Mouse (Mus musculus): ENCODE measurements at regions not wholly inside any gene's neighbourhood (a gene's known extent, or its start where the extent isn't known, plus 50 kb on each side); places are given as distances from the start of the nearest gene placed in this dataset.

DNA sequence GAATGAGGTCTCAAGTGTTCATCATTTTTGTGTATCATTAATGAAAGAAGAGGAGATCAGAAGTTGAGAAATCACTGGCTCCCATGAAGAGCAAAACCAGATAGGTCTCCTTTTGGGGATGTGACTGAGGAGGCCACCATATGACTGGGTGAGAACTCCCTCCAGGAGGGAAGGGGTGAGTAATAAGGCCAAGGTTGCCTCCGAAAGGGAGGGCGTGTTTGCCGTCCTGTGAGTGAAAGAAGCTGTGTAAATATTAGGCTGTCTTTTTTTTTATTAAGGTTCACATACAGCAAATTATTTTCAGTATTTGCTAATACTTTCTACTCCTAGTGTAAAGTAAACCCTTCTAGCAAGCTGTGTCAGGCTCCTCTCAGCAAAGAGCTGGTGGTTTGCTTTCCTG lies 116.7 kb upstream of the Pik3r1 start:
- no peak for DNase-seq

- DNase-seq = no peak
Measured at GRCm38 (mm10) chr13:101891473-101891872, 123.5 kb upstream of the Pik3r1 start.

GRCm38 (mm10) chr13:101893035-101893600 lies 125.1 kb upstream of the Pik3r1 start:
- DNase-seq = no peak

DNA sequence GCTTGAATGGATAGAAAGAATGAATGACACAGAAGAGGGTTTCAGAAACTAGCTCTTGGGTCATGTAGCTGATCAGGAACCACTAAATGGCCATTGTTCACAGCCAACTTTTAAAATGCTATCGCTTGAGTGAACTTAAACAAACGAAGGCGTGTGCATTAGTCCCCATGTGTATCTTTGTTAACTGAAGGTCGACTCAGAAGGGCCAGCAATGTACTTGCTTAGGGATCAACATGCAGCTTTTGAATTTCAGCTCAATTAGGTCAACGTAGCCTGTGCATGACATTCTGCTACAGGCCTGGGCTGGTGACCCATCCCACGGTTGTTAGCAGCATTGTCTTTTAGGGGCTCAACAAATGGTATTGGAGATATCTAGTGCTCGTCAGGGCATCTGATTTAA lies 127.1 kb upstream of the Pik3r1 start:
- DNase-seq = no peak

DNA sequence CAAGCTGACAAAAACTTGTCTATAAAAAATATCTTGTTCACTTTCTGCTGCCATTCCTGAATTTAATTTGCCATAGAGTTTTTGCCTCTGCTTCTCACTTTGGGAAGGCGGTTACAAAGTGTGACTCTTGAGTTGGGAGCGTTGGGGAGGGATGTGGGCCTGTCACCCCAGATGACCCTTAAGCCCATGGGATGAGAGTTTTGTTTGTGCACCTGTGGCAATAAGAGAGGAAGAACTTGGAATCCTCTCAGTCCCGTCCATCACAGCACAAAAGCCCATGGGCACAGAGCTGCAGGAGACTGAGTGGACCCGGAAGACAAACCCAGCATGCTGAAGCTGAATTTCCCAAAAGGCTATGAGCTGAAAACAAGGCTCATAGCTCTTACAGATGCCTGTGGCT lies 127.7 kb upstream of the Pik3r1 start:
- DNase-seq = no peak

DNA sequence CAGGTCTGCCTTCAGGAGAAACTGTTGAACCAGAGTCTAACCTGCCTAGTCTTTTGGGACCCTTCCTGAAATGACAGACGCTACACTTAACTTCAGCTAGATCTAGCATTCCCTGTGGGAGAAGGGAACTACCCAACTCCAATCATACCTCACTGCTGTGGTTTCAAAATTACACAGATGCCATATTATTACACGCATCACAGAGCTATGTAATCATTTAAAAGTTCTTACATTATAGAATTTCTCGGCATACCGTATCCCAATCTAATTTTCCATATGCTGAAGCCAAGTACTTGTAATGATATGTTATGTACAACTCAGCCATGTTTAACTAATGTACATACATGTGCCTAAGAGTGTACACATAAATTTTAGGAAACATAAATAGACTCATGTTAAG lies 128.9 kb upstream of the Pik3r1 start:
- no peak for DNase-seq

DNA sequence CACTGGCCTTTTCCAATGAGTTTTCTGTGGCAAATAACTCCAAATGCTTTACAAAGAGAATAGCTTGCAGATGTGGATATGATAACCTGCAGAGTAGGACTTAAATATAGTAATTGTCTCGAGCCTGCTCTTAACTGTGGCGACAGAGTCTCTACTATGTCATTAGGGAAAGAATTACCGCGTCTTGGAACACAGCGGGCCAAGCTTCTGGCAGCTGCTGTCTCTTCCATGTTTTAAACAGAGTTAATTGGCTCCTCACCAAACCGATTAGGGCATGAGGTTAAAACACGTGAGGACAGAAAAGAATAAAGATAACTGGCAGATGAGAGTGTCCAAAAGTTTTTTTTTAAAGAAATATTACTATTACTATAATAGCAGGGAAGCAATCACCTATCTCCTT lies 134.2 kb upstream of the Pik3r1 start:
- no peak for DNase-seq

- DNase-seq = no peak
Measured at GRCm38 (mm10) chr13:101905909-101906676, 138.1 kb upstream of the Pik3r1 start.

DNA sequence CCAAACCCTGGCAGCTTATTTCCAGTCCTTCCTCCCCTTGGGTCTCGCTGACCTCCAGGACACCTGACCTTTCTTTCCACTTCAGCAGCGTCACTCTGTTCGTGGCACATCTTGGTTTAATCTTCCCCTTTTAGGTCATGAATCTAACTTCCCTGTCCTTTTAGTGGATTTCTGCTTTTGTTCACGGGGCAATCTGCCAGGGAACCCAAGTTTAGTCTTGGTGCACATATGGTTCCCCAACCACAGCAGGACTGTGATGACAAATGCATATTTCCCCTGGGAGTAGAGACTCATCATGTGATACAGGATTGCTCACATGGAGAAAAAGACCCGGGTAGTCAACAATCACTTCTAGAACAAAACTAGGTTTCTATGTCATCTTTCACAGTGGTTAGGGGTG lies 141.0 kb upstream of the Pik3r1 start:
- DNase-seq = no peak

DNA sequence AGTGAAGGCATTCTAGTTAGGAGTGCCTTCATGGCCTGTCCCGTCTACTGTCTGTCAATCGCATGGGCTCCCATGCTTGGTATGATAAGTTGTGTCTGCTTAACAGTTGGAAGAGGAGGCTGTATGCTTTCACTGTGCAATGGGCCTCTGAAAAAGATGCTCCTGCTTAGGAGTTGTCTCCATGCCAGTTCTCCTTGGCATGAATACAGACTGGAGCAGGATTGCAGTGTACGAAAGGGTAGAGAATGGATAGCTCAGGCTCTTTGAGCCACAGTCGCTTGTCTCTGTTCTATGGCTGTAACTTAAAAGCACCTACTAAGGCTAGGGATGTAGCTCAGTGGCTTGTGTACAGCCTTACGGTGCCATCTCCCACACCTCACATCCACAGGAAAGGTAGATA lies 142.7 kb upstream of the Pik3r1 start:
- no peak for DNase-seq

GRCm38 (mm10) chr13:101914132-101914531 lies 146.1 kb upstream of the Pik3r1 start:
- DNase-seq = no peak

GRCm38 (mm10) chr13:101914691-101915541 lies 146.9 kb upstream of the Pik3r1 start:
- DNase-seq = no peak

GRCm38 (mm10) chr13:101915542-101915941 lies 147.5 kb upstream of the Pik3r1 start:
- DNase-seq = no peak

DNA sequence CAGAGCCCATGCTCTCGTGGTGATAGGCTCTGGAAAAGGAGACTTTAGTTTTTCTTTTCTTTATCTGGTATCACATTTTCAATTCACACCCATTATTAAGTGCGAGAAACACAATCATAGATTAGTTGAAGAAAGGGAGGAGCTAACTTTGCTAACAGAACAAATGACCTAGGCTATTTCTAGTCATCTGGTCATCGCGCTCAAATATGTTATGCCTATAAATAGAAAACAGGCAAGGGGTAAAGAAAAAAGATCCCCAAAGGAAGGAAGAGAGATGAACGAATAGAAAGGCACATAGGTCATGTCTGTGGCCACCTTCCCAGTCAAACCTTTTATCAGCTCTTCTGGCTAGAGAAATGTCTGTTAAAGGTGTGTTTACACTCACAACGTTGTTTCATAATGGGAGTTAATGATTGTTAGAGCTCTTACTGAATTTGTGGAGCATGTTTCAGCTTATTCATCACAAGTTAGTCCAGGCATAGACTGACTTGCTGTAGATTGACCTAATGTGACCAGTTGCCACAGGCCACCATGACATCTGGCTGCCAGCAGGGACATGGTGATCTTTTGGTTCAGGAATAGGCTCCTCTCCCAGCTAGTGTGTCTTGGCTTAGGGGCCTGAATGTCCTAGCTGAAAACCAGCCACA lies 148.1 kb upstream of the Pik3r1 start:
- DNase-seq = no peak

GRCm38 (mm10) chr13:101916876-101917275 lies 148.9 kb upstream of the Pik3r1 start:
- DNase-seq = no peak

DNA sequence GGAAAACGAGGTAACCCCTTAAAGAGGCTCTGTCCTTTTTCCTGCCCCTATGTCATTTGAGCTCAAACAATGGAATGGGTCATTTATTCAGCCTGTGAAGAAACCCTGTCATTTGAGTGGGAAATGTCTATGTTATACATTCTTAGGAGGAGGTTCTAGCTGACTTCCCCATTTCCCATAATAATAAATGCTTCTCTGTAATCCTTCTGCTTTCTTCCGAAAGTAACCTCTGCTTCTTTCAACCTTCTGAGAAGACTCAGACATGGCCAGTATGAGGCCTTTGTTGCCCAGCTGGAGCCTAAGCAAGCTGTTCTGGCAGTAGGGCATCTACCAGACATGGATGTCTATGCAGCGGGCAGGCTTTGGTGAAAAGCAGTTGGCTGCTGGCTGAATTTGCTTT lies 150.2 kb upstream of the Pik3r1 start:
- no peak for DNase-seq

DNA sequence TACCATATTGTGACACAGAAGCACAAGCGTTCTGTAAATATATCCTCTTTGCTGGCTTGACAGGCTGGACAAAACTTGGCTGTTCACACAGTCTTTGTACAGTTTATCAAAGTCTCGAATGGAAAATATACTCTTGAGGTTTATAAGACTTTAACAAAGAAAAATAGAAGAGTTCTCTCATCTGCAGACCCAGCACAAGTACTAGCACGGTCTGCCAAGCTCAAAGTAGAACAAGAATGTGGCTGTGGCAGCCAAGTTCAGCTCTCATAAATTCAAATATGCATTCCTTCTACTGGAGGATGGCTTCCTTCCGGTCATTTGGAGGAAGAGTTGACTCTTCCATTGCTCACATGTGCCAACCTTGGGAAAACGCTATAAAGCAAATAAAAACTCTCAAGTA lies 151.2 kb upstream of the Pik3r1 start:
- DNase-seq = no peak

DNA sequence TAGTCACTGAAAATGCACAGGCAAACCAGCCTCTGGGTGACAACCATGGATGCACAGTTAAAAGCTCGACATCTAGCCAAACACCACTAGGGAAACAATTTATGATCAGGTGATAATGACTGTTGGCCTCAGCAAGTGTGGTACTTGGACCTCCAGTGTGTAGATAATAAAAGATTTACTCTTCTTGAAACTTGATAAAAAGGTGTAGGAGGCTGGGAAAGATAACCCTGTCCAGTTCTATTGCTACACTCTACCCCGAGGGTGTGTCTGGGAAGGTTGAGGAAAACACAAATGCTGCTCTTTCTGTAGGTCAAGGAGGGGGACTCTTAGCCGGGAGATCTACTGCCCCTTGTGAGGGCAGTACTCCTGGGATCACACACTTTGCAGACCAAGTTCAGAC lies 152.4 kb upstream of the Pik3r1 start:
- no peak for DNase-seq

- DNase-seq = no peak
Measured at GRCm38 (mm10) chr13:101924637-101925036, 156.6 kb upstream of the Pik3r1 start.

GRCm38 (mm10) chr13:101931264-101931663 lies 163.2 kb upstream of the Pik3r1 start:
- no peak for DNase-seq

GRCm38 (mm10) chr13:101931882-101932281 lies 163.9 kb upstream of the Pik3r1 start:
- DNase-seq = no peak

DNA sequence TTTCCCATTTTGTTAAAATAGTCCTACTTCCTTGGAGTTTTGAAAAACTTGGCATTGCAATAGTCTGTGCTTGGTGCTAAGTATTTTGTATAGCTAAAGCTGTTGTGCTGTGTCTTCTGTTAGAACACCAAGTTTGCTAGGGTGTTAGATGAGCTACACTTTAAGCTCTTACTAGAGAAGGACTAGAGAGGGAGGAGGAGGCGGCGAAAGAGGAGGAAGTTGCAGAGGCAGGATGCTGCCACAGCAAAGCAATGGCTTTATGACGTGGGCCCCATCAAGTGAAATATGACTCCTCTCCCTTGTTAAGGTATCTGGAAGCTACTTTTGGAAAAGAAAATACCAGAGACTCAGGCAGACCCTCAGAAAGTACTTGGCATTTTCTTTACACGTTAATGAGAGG lies 167.8 kb upstream of the Pik3r1 start:
- DNase-seq = no peak

- no peak for DNase-seq
Measured at GRCm38 (mm10) chr13:101954521-101954920, 186.5 kb upstream of the Pik3r1 start.
